Mouse (Mus musculus): ENCODE measurements around the gene Cdh15.

Cdh15 gene

GRCm38 (mm10) chr8:122883671-122884070 is 35.9 kb downstream of the Cdh15 start:
- DNase-seq (ENCODE audit: low spot score in 2 of 2): no peak

GRCm38 (mm10) chr8:122891440-122891839 is 43.7 kb downstream of the Cdh15 start:
- no peak for DNase-seq (ENCODE audit: low spot score in 2 of 2)

GRCm38 (mm10) chr8:122893451-122893850 is 45.7 kb downstream of the Cdh15 start:
- DNase-seq (ENCODE audit: low spot score in 2 of 2): no peak

- no peak for DNase-seq (ENCODE audit: low spot score in 2 of 2)
These were observed 48.6 kb downstream of the Cdh15 start for GRCm38 (mm10) chr8:122896317-122896716.

GRCm38 (mm10) chr8:122897200-122897599 is 49.4 kb downstream of the Cdh15 start:
- DNase-seq (ENCODE audit: low spot score in 2 of 2): no peak

- DNase-seq (ENCODE audit: low spot score in 2 of 2): no peak
These were observed 50.3 kb downstream of the Cdh15 start for GRCm38 (mm10) chr8:122898018-122898417.

- DNase-seq (ENCODE audit: low spot score in 2 of 2): no peak
These were observed 50.7 kb downstream of the Cdh15 start for GRCm38 (mm10) chr8:122898473-122898872.

- DNase-seq (ENCODE audit: low spot score in 2 of 2): no peak
These were observed 51.3 kb downstream of the Cdh15 start for GRCm38 (mm10) chr8:122899085-122899484.

- no peak for DNase-seq (ENCODE audit: low spot score in 2 of 2)
These were observed 53.7 kb downstream of the Cdh15 start for GRCm38 (mm10) chr8:122901476-122901875.

- no peak for DNase-seq (ENCODE audit: low spot score in 2 of 2)
These were observed 54.2 kb downstream of the Cdh15 start for GRCm38 (mm10) chr8:122901892-122902515.

GRCm38 (mm10) chr8:122902581-122902980 is 54.8 kb downstream of the Cdh15 start:
- no peak for DNase-seq (ENCODE audit: low spot score in 2 of 2)

- DNase-seq (ENCODE audit: low spot score in 2 of 2): no peak
These were observed 55.2 kb downstream of the Cdh15 start for GRCm38 (mm10) chr8:122903002-122903401.

- DNase-seq (ENCODE audit: low spot score in 2 of 2): no peak
These were observed 56.7 kb downstream of the Cdh15 start for GRCm38 (mm10) chr8:122904496-122904895.

- no peak for DNase-seq (ENCODE audit: low spot score in 2 of 2)
These were observed 57.6 kb downstream of the Cdh15 start for GRCm38 (mm10) chr8:122905346-122905745.

GRCm38 (mm10) chr8:122906463-122907021 is 58.8 kb downstream of the Cdh15 start:
- DNase-seq (ENCODE audit: low spot score in 2 of 2): peak; percentile 72 to 85

GRCm38 (mm10) chr8:122912150-122912549 is 64.4 kb downstream of the Cdh15 start:
- no peak for DNase-seq (ENCODE audit: low spot score in 2 of 2)

- DNase-seq (ENCODE audit: low spot score in 2 of 2): no peak
These were observed 65.1 kb downstream of the Cdh15 start for GRCm38 (mm10) chr8:122912871-122913270.

GRCm38 (mm10) chr8:122916766-122917165 is 69.0 kb downstream of the Cdh15 start:
- DNase-seq (ENCODE audit: low spot score in 2 of 2): no peak

Measured in frontal cortex, postnatal 14 days (tissue).